Mouse (Mus musculus) kidney, embryonic 16.5 days (tissue): ENCODE data around the gene Asah2. TPM values are rescaled to one million over a fixed set of nuclear protein-coding genes. Genes with fewer than 3 reads are reported as not detected.
"Not testable (repeated sequence)": the region's sequence is repeated elsewhere in the genome, so short reads cannot be mapped to it uniquely, and the experiment has no call there.

Experiments used
- ATAC-seq: fragments of 200-750 bp; cut with Nextera tagmentation; 2 replicates; pipeline ENCODE4 v1.8.0; 2017; ENCODE audit warnings: moderate TSS enrichment; ENCODE audit not compliant: low FRiP score, low TSS enrichment
- H3K27ac ChIP-seq: fragments of 300-500 bp; sonication (generic); 2 replicates; pipeline ENCODE4 v1.5.1; 2014; ENCODE audit warnings: low read length
- H3K27me3 ChIP-seq: fragments of 300-500 bp; sonication (generic); 2 replicates; pipeline ENCODE4 v1.6.1; 2014; ENCODE audit warnings: low read length, control low read depth, mixed read lengths; ENCODE audit not compliant: insufficient read depth
- H3K36me3 ChIP-seq: fragments of 300-500 bp; sonication (generic); 2 replicates; pipeline ENCODE4 v1.6.1; 2014; ENCODE audit warnings: low read length, control low read depth, mixed read lengths; ENCODE audit not compliant: insufficient read depth
- H3K4me1 ChIP-seq: fragments of 300-500 bp; sonication (generic); 2 replicates; pipeline ENCODE4 v1.6.1; 2014; ENCODE audit warnings: low read length, control low read depth, mixed read lengths; ENCODE audit not compliant: insufficient read depth
- H3K4me2 ChIP-seq: fragments of 300-500 bp; sonication (generic); replicated peaks from 2 replicates; pipeline ENCODE4 v1.6.1; 2014; ENCODE audit warnings: low read depth, low read length
- H3K4me3 ChIP-seq: fragments of 300-500 bp; sonication (generic); 2 replicates; pipeline ENCODE4 v1.5.1; 2014; ENCODE audit warnings: mild to moderate bottlenecking, low read length
- H3K9ac ChIP-seq: fragments of 300-500 bp; sonication (generic); replicated peaks from 2 replicates; pipeline ENCODE4 v1.6.1; 2014; ENCODE audit warnings: low read length
- H3K9me3 ChIP-seq: fragments of 300-500 bp; sonication (generic); 2 replicates; pipeline ENCODE4 v1.6.1; 2016; ENCODE audit warnings: low read length, control low read depth
- WGBS: fragments of 180-500 bp; shearing (Covaris S2); extraction: QIAGEN DNeasy Blood & Tissue Kit; methylation state at CpG from one replicate; pipeline ENCODE4 v1.1.7; 2014; 5-methylcytosine and 5-hydroxymethylcytosine counted together
- polyA plus RNA-seq: library from polyadenylated mRNA; unstranded; fragments of >200 nt; fragmentation: Nextera tagmentation; extraction: Ambion mirVana; gene quantifications from 2 replicates; pipeline ENCODE4 v1.2.1, GENCODE M21; 2015

Asah2 gene
- 2.0 and 2.7 TPM in 2 replicates for polyA plus RNA-seq

DNA sequence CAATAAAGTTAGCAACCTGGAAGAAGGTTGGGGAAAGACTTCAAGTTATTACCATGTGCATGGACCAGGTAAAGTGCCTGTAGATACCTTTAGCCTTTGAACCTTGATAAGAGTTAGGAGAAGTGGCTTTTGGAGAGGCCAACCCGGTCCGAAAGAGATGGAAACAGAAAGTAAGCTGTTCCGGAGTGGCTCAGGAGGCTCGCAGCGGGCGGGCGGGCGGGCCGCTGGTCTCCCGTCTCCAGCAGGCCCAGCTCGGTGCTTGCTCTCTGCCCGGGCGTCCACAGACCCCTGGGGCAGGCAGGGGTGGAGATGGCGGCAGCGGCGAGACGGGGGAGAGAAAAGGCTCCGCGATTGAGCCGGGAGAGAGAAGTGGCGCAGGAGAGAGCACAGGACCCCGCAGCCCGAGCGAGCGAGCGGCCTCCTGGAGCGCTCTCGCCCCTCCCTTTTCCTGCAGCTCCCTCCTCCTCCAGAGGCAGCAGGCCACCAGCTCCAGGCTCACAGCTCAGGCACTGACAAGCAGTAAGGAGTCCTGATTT is at the start of gene Asah2:
Gene Asah2 (minus strand): TSS at position 441 of the 536 bp plus-strand sequence.
- Histone ChIP-seq H3K27ac (peak within 1 kb of the TSS; percentile 96), H3K4me1 (peaks cover 24% of the 10 kb centered on the region), H3K4me3 (peak within 1 kb of the TSS; percentile 83), H3K27me3 (no peaks in the 10 kb centered on the region), H3K9ac (peak within 1 kb of the TSS; percentile 97), H3K4me2 (peak within 1 kb of the TSS; percentile 63), H3K36me3 (no peaks in the 10 kb centered on the region), H3K9me3 (no peaks in the 10 kb centered on the region)
- WGBS = 0% methylated on average over 24 of the region's 28 CpGs
- ATAC-seq = peak; percentile 95

DNA sequence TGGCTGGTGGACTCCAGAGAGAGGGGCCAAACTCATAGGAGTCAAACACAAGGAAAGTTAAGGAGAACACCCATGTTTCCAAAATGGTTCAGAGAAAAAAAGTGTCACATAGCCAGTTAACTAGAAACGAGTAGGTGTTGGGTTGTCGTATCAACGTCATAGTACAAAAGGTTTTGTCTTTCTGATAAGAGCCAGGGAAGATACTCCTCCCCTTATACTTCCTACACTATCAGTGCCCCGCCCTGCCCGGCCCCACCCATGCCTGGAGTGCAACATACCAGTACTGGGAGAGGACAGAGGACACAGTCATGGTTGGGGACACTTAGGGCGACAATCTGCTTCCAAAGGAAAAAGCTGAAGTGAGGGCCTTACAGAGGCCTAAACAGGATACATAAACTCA is 49.0 kb upstream of the Asah2 start:
- H3K36me3 ChIP-seq = peaks cover 15% of the 10 kb centered on the region
- no peaks in the 10 kb centered on the region for H3K4me1 ChIP-seq
- H3K27me3 ChIP-seq = no peaks in the 10 kb centered on the region
- no peak overlapping the region for H3K4me2 ChIP-seq
- H3K27ac ChIP-seq = no peak overlapping the region
- no peak for ATAC-seq
- H3K9me3 ChIP-seq = no peaks in the 10 kb centered on the region
- no peak overlapping the region for H3K4me3 ChIP-seq
- WGBS = 90% methylated on average over 6 of the region's 6 CpGs
- no peak overlapping the region for H3K9ac ChIP-seq

DNA sequence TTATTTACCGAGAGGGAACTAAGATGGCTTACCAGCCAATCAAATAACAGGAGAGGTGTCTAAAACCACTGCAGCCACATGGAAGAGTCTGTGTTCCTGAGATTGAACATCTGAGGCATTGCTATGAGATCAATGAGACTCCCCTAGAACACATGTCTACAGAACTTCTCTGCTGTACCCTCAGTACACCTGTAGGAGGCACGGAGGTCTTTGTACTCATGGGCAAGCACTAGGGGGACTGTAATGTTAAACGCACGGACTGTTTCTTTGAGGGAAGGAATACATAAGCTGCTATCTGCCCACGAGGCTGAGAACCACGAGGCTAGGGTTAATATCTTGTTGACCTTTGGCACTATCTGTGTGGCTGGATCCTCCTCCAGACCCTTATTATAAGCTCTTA is 44.5 kb upstream of the Asah2 start:
- H3K36me3 ChIP-seq = no peaks in the 10 kb centered on the region
- H3K4me2 ChIP-seq = no peak overlapping the region
- no peak for ATAC-seq
- no peak overlapping the region for H3K27ac ChIP-seq
- no peaks in the 10 kb centered on the region for H3K4me1 ChIP-seq
- H3K9me3 ChIP-seq = no peaks in the 10 kb centered on the region
- H3K9ac ChIP-seq = no peak overlapping the region
- H3K4me3 ChIP-seq = no peak overlapping the region
- WGBS = 75% methylated on average over 6 of the region's 6 CpGs
- H3K27me3 ChIP-seq = no peaks in the 10 kb centered on the region

DNA sequence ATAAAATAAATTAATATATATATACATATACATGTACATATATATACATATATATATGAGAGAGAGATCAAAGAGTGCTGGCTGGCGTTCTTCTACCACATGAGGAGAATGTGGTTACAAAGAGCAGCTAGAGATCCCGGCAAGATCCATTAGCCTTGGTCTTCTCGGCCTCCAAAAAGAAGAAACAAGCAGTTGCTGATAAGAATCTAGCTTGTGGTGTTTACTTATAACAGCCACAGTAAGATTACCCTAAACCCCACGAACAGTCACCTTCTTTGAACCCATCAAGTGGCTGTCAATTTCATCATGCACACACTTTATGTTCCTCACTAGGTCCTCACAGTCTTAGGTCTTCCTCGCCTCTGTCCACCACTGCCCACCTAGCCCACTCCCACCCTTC is 40.7 kb upstream of the Asah2 start:
- no peak for ATAC-seq
- WGBS = 85% methylated on average over 5 of the region's 5 CpGs

DNA sequence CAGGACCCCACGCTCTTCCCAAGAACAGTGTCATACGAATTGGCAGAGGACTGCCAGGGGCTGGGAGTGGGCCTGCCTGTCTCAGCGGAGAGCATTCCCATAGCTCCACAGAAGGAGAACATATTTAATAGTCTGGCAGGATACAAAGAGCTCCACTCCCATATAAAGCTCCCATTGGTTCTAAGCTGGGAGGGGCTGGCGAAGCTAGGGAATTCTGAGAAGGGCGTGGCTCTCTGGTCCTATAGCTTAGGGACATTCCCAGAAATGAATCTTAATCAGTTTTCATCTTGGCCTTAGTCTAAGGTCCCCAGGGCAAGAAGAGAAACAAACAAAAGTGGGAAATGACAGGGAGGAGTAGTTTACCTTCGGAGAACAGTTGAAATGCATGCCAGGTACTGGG is 34.4 kb upstream of the Asah2 start:
- no peaks in the 10 kb centered on the region for H3K4me1 ChIP-seq
- WGBS = 82% methylated on average over 6 of the region's 6 CpGs
- peaks cover 9% of the 10 kb centered on the region; the same call in 1 of the 2 replicates for H3K36me3 ChIP-seq
- no peak overlapping the region for H3K9ac ChIP-seq
- H3K9me3 ChIP-seq = no peaks in the 10 kb centered on the region
- ATAC-seq = no peak
- H3K4me3 ChIP-seq = no peak overlapping the region
- H3K27ac ChIP-seq = no peak overlapping the region
- no peak overlapping the region for H3K4me2 ChIP-seq
- H3K27me3 ChIP-seq = no peaks in the 10 kb centered on the region

More for the DNA sequence above, 40.7 kb upstream of the Asah2 start:
- no peaks in the 10 kb centered on the region for H3K36me3 ChIP-seq
- H3K4me2 ChIP-seq = no peak overlapping the region
- no peak overlapping the region for H3K9ac ChIP-seq
- H3K27ac ChIP-seq = no peak overlapping the region
- no peaks in the 10 kb centered on the region for H3K9me3 ChIP-seq
- no peaks in the 10 kb centered on the region for H3K4me1 ChIP-seq
- no peaks in the 10 kb centered on the region for H3K27me3 ChIP-seq
- H3K4me3 ChIP-seq = no peak overlapping the region

DNA sequence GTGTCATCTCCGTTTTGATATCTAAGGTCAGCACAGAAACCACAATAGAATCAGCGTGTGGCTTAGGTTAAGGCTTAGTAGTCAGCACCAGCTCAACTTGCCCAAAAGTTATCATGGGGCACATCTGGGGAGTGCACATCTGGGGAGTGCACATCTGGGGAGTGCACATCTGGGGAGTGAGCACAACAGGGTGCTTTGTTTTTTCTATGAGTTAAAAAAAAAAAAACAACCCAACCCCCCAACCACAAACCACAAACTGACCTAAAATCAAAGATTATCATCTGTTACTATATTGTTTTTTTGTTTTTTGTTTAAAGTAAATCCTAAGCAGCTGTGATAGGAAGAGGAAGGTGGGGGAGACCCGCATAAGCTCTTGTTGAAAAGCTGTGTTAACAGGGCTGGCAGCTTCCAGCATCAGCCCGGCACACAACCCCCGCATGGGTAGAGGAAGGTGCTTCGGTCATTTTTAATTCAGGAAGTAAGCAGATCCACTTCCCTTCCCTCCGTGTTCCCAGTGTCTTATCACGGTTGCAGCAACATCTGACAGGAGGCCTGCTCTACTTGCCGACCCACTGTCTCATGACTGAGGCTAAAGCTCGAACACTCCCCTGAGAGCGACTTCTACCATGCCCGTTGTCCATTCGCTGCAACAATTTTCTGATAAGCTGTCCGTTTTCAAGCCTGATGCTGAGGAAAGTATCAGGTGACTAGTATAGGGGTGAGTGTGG is 30.5 kb upstream of the Asah2 start:
- Histone ChIP-seq H3K9me3 (no peaks in the 10 kb centered on the region), H3K27ac (no peak overlapping the region), H3K4me1 (no peaks in the 10 kb centered on the region), H3K9ac (no peak overlapping the region), H3K4me2 (no peak overlapping the region), H3K27me3 (no peaks in the 10 kb centered on the region), H3K36me3 (peaks cover 9% of the 10 kb centered on the region; the same call in 1 of the 2 replicates), H3K4me3 (no peak overlapping the region)
- ATAC-seq = no peak
- WGBS = 73% methylated on average over 14 of the region's 14 CpGs

DNA sequence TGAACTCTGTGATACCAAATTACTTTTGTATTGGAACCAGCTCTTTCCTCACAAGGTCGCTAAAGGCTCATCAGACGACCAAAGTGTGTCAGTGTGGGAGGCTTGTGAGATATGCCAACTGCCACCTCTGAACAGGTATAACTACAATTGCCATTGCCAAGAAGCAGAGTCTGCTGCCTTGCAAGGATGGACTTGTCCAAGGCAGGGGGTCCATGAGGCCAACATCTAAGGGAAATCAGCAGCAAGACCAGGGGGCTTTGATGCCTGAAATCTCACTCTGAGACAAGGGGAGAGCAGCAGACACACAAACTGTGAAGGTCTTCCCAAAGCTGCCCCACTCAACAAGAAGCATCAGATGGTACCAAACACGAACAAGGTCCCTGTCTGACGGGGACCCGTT is 29.9 kb upstream of the Asah2 start:
- ATAC-seq = no peak
- no peak overlapping the region for H3K4me3 ChIP-seq
- H3K27ac ChIP-seq = no peak overlapping the region
- H3K4me1 ChIP-seq = no peaks in the 10 kb centered on the region
- no peak overlapping the region for H3K4me2 ChIP-seq
- no peaks in the 10 kb centered on the region for H3K9me3 ChIP-seq
- peaks cover 9% of the 10 kb centered on the region; the same call in 1 of the 2 replicates for H3K36me3 ChIP-seq
- WGBS = 86% methylated on average over 5 of the region's 5 CpGs
- no peaks in the 10 kb centered on the region for H3K27me3 ChIP-seq
- no peak overlapping the region for H3K9ac ChIP-seq

DNA sequence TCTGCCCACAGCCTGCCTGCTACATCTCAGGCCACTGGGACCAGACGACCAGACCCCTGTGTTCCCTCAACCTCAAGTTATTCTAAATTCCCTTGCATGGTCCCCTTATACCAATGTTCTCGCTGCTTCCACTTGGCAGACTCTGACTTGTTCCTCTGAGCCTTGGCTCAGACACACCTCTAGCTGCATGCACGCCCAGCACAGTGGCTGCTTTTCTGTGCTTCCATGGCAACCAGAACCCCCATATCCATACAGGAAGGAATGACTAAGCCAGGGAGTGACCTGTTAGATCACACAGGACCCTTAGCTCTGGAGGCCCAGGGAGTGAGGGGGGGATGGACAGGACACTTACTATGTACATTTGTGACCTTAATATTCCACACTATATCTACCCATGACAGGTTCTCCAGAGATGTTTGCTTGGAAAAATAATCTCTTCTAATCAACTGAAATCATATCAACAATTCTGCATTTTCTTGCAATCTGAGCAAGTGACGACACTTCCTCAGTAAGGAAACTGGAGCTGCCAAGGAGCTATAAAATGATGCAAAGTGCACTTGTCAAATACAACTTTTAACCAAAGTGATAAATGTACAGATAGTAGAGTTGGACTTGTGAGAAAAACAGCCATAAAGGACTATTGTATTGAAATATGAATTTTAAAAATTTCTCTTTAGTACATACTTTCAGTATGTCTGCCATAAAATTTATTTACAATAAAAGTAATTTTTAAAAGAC is 29.0 kb upstream of the Asah2 start:
- H3K27me3 ChIP-seq = no peaks in the 10 kb centered on the region
- H3K9me3 ChIP-seq = no peaks in the 10 kb centered on the region
- H3K27ac ChIP-seq = 0 out of 2 replicates have a peak overlapping the region, but pooled peaks have one; percentile 38
- H3K4me3 ChIP-seq = no peak overlapping the region
- H3K9ac ChIP-seq = no peak overlapping the region
- ATAC-seq = peak; percentile 73
- H3K36me3 ChIP-seq = peaks cover 9% of the 10 kb centered on the region; the same call in 1 of the 2 replicates
- no peak overlapping the region for H3K4me2 ChIP-seq
- 54% methylated on average over 4 of the region's 4 CpGs for WGBS
- no peaks in the 10 kb centered on the region for H3K4me1 ChIP-seq

DNA sequence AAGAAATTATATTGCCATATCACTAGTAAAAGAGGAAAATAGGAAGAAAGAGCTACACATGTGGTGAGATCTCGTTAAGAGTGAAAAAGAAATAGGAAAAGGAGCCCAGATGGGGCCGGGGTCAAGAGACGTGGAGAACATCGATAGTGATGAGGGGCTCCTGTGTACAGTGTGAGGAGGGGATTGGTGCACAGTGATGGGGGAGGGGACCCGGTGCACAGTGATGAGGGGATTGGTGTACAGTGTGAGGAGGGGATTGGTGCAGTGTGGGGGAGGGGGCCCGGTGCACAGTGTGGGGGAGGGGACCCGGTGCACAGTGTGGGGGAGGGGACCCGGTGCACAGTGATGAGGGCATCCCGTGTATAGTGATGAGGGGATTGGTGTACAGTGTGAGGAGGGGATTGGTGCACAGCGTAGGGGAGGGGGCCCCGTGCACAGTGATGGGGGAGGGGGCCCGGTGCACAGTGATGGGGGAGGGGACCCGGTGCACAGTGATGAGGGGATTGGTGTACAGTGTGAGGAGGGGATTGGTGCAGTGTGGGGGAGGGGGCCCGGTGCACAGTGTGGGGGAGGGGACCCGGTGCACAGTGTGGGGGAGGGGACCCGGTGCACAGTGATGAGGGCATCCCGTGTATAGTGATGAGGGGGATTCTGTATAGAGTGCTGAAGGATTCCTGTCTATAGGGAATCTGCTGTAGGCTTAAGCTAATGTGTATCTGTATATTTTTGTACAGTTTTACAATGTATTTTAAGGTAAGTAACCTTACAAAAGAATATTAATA is 23.9 kb upstream of the Asah2 start:
- ATAC-seq, H3K36me3 ChIP-seq: not testable (repeated sequence)

More for the DNA sequence above, 23.9 kb upstream of the Asah2 start:
- H3K9ac ChIP-seq, H3K4me1 ChIP-seq, H3K4me2 ChIP-seq, H3K27ac ChIP-seq, H3K9me3 ChIP-seq, H3K27me3 ChIP-seq, H3K4me3 ChIP-seq: not testable (repeated sequence)
- 87% methylated on average over 10 of the region's 17 CpGs for WGBS
